Mouse (Mus musculus): ENCODE measurements at regions not wholly inside any gene's neighbourhood (a gene's known extent, or its start where the extent isn't known, plus 50 kb on each side); places are given as distances from the start of the nearest gene placed in this dataset.

- no peaks in the 10 kb centered on the region for H3K79me2 ChIP-seq (replicated peaks; ENCODE audit: control insufficient read depth, insufficient read depth, low read length)
- no peak overlapping the region for H3K27ac ChIP-seq
- TF ChIP-seq POLR2A (IDR thresholded peaks at IDR 0.05; ENCODE audit: insufficient read depth, low read depth, low read length): no peak
- no peak for TF ChIP-seq CTCF (IDR thresholded peaks at IDR 0.05)
- no peak for TF ChIP-seq EP300 (IDR thresholded peaks at IDR 0.05; ENCODE audit: insufficient read depth, low read depth, low read length)
- H3K4me1 ChIP-seq (ENCODE audit: control insufficient read depth, insufficient read depth, low read length): no peaks in the 10 kb centered on the region
- no peak for DNase-seq
- H3K9ac ChIP-seq (ENCODE audit: low read depth, low read length): no peak overlapping the region
- H3K27me3 ChIP-seq (ENCODE audit: control insufficient read depth, insufficient read depth, low read length): no peaks in the 10 kb centered on the region
- no peaks in the 10 kb centered on the region for H3K36me3 ChIP-seq (ENCODE audit: control insufficient read depth, insufficient read depth, low read length)
- H3K4me3 ChIP-seq: no peak overlapping the region
- intact Hi-C loops (cut with DNase I): no loop called here
Observed at GRCm38 (mm10) chr3:156376717-156377116, 184.9 kb upstream of the Negr1 start.

GRCm38 (mm10) chr3:156382919-156383318, 178.7 kb upstream of the Negr1 start:
- no peaks in the 10 kb centered on the region for H3K36me3 ChIP-seq (ENCODE audit: control insufficient read depth, insufficient read depth, low read length)
- intact Hi-C loops (cut with DNase I): no loop called here
- H3K27ac ChIP-seq: no peak overlapping the region
- TF ChIP-seq POLR2A (IDR thresholded peaks at IDR 0.05; ENCODE audit: insufficient read depth, low read depth, low read length) (no peak), EP300 (IDR thresholded peaks at IDR 0.05; ENCODE audit: insufficient read depth, low read depth, low read length) (no peak), CTCF (IDR thresholded peaks at IDR 0.05) (no peak)
- no peaks in the 10 kb centered on the region for H3K27me3 ChIP-seq (ENCODE audit: control insufficient read depth, insufficient read depth, low read length)
- no peak overlapping the region for H3K9ac ChIP-seq (ENCODE audit: low read depth, low read length)
- DNase-seq: no peak
- no peak overlapping the region for H3K4me3 ChIP-seq
- no peaks in the 10 kb centered on the region for H3K4me1 ChIP-seq (ENCODE audit: control insufficient read depth, insufficient read depth, low read length)
- H3K79me2 ChIP-seq (replicated peaks; ENCODE audit: control insufficient read depth, insufficient read depth, low read length): no peaks in the 10 kb centered on the region

DNA sequence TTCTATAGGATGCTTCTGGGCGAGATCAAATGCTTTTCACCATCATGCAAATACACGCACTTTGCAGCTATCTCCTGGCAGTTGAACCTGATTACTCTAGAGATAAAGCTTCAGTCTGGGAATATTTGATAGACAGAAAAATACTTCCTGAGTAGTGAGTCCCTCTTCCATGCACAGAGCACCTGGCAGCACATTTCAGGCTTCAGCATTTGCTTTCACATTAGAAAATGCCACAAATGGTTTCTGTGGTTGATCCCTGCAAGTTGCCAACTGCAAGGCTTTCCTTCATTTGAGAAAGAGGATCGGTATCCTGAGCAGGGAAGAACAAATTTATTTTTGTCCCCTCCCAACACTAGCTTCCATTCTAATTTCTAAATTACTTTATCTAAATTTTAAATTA, 155.5 kb upstream of the Negr1 start:
- no peaks in the 10 kb centered on the region for H3K79me2 ChIP-seq (replicated peaks; ENCODE audit: control insufficient read depth, insufficient read depth, low read length)
- H3K4me1 ChIP-seq (ENCODE audit: control insufficient read depth, insufficient read depth, low read length): no peaks in the 10 kb centered on the region
- no peak overlapping the region for H3K9ac ChIP-seq (ENCODE audit: low read depth, low read length)
- no peaks in the 10 kb centered on the region for H3K27me3 ChIP-seq (ENCODE audit: control insufficient read depth, insufficient read depth, low read length)
- TF ChIP-seq CTCF (IDR thresholded peaks at IDR 0.05) (no peak), POLR2A (IDR thresholded peaks at IDR 0.05; ENCODE audit: insufficient read depth, low read depth, low read length) (no peak), EP300 (IDR thresholded peaks at IDR 0.05; ENCODE audit: insufficient read depth, low read depth, low read length) (no peak)
- no peaks in the 10 kb centered on the region for H3K36me3 ChIP-seq (ENCODE audit: control insufficient read depth, insufficient read depth, low read length)
- DNase-seq: no peak
- intact Hi-C loops (cut with DNase I): no loop called here
- 62% methylated on average over 3 of the region's 3 CpGs for WGBS
- no peak overlapping the region for H3K4me3 ChIP-seq
- no peak overlapping the region for H3K27ac ChIP-seq

DNA sequence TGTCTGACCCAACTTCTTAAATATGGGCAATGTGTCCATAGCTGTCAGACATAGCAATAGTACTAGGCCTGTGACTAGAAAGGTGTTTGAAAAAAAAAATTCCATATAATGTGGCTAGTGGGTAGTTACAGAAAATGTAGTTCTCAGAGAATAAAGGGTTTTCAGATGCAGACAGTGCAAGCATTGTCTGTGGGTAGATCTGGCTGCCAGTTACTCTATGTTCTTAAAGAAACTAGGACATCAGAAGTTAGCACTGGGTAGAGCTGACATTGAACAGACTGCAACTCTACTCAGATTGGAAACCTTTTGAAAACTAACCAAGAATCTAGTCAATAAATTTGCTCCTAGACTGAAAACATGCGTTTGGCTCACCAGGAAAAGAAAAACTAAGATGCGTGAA, 154.5 kb upstream of the Negr1 start:
- TF ChIP-seq POLR2A (IDR thresholded peaks at IDR 0.05; ENCODE audit: insufficient read depth, low read depth, low read length): no peak
- no peak overlapping the region for H3K27ac ChIP-seq
- H3K36me3 ChIP-seq (ENCODE audit: control insufficient read depth, insufficient read depth, low read length): no peaks in the 10 kb centered on the region
- intact Hi-C loops (cut with DNase I): no loop called here
- no peak overlapping the region for H3K9ac ChIP-seq (ENCODE audit: low read depth, low read length)
- H3K27me3 ChIP-seq (ENCODE audit: control insufficient read depth, insufficient read depth, low read length): no peaks in the 10 kb centered on the region
- no peaks in the 10 kb centered on the region for H3K79me2 ChIP-seq (replicated peaks; ENCODE audit: control insufficient read depth, insufficient read depth, low read length)
- DNase-seq: no peak
- H3K4me1 ChIP-seq (ENCODE audit: control insufficient read depth, insufficient read depth, low read length): no peaks in the 10 kb centered on the region
- WGBS: 72% methylated on average over 2 of the region's 2 CpGs
- no peak overlapping the region for H3K4me3 ChIP-seq

GRCm38 (mm10) chr3:156410126-156410525, 151.5 kb upstream of the Negr1 start:
- no peaks in the 10 kb centered on the region for H3K4me1 ChIP-seq (ENCODE audit: control insufficient read depth, insufficient read depth, low read length)
- no peak for DNase-seq
- H3K36me3 ChIP-seq (ENCODE audit: control insufficient read depth, insufficient read depth, low read length): no peaks in the 10 kb centered on the region
- no peaks in the 10 kb centered on the region for H3K79me2 ChIP-seq (replicated peaks; ENCODE audit: control insufficient read depth, insufficient read depth, low read length)
- H3K4me3 ChIP-seq: no peak overlapping the region
- intact Hi-C loops (cut with DNase I): no loop called here
- TF ChIP-seq POLR2A (IDR thresholded peaks at IDR 0.05; ENCODE audit: insufficient read depth, low read depth, low read length): no peak
- no peak for TF ChIP-seq EP300 (IDR thresholded peaks at IDR 0.05; ENCODE audit: insufficient read depth, low read depth, low read length)
- no peak for TF ChIP-seq CTCF (IDR thresholded peaks at IDR 0.05)
- no peak overlapping the region for H3K9ac ChIP-seq (ENCODE audit: low read depth, low read length)
- no peaks in the 10 kb centered on the region for H3K27me3 ChIP-seq (ENCODE audit: control insufficient read depth, insufficient read depth, low read length)
- no peak overlapping the region for H3K27ac ChIP-seq
- WGBS: 30% methylated on average over 1 of the region's 1 CpGs

DNA sequence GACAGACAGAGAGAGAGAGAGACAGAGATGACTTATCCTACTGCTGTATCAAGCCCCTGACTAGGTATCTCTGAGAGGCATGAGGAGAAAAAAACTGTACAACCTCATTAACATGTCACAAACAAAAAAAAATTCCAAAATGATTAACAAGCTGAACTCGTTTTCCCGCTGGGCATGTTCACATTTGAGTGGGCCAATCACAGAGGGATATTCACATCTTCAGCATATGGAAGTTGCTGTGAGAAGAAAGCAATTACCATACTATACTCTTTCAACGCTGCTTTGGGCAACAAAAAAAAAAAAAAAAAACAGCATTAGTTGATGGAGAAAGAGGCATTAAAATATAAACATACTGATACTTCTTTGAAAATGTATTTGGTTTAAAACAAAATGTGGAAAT, 148.8 kb upstream of the Negr1 start:
- intact Hi-C loops (cut with DNase I): no loop called here
- H3K79me2 ChIP-seq (replicated peaks; ENCODE audit: control insufficient read depth, insufficient read depth, low read length): no peaks in the 10 kb centered on the region

More for the DNA sequence above, 148.8 kb upstream of the Negr1 start:
- H3K9ac ChIP-seq (ENCODE audit: low read depth, low read length): no peak overlapping the region
- H3K4me3 ChIP-seq: no peak overlapping the region
- no peaks in the 10 kb centered on the region for H3K4me1 ChIP-seq (ENCODE audit: control insufficient read depth, insufficient read depth, low read length)
- no peak for TF ChIP-seq CTCF (IDR thresholded peaks at IDR 0.05)
- no peak for TF ChIP-seq POLR2A (IDR thresholded peaks at IDR 0.05; ENCODE audit: insufficient read depth, low read depth, low read length)
- TF ChIP-seq EP300 (IDR thresholded peaks at IDR 0.05; ENCODE audit: insufficient read depth, low read depth, low read length): no peak
- no peaks in the 10 kb centered on the region for H3K36me3 ChIP-seq (ENCODE audit: control insufficient read depth, insufficient read depth, low read length)
- DNase-seq: no peak
- WGBS: 75% methylated on average over 3 of the region's 3 CpGs
- H3K27ac ChIP-seq: no peak overlapping the region
- no peaks in the 10 kb centered on the region for H3K27me3 ChIP-seq (ENCODE audit: control insufficient read depth, insufficient read depth, low read length)

Data from heart, adult 2 months (tissue).